Mouse (Mus musculus) intestine, postnatal 0 days (tissue): ENCODE measurements around the gene Rabggta. TPM values are rescaled to one million over a fixed set of nuclear protein-coding genes. Genes with fewer than 3 reads are reported as not detected.
A peak's percentile ranks its signal among the peaks of the same experiment; 100 is the strongest.
"Not testable (repeated sequence)": the region's sequence is repeated elsewhere in the genome, so short reads cannot be mapped to it uniquely, and the experiment has no call there.

Experiments used
- ATAC-seq: fragments of 200-750 bp; cut with Nextera tagmentation; 2 replicates; pipeline ENCODE4 v1.8.0; 2017; ENCODE audit warnings: mild to moderate bottlenecking, moderate TSS enrichment, moderate library complexity
- H3K27ac ChIP-seq: fragments of 300-500 bp; sonication (generic); 2 replicates; pipeline ENCODE4 v1.5.1; 2014; ENCODE audit warnings: mild to moderate bottlenecking, low read depth, low read length, moderate library complexity
- H3K27me3 ChIP-seq: fragments of 300-500 bp; sonication (generic); replicated peaks from 2 replicates; pipeline ENCODE4 v1.6.1; 2014; ENCODE audit warnings: low read length, mixed read lengths; ENCODE audit not compliant: control insufficient read depth, insufficient read depth
- H3K36me3 ChIP-seq: fragments of 300-500 bp; sonication (generic); 2 replicates; pipeline ENCODE4 v1.6.1; 2014; ENCODE audit warnings: mild to moderate bottlenecking, moderate library complexity; ENCODE audit not compliant: control insufficient read depth, insufficient read depth
- H3K4me1 ChIP-seq: fragments of 300-500 bp; sonication (generic); replicated peaks from 2 replicates; pipeline ENCODE4 v1.6.1; 2014; ENCODE audit warnings: antibody characterized with exemption, low read length, mixed read lengths; ENCODE audit not compliant: control insufficient read depth, insufficient read depth
- H3K4me2 ChIP-seq: fragments of 300-500 bp; sonication (generic); replicated peaks from 2 replicates; pipeline ENCODE4 v1.6.1; 2014; ENCODE audit warnings: low read depth, mild to moderate bottlenecking, moderate library complexity
- H3K4me3 ChIP-seq: fragments of 300-500 bp; sonication (generic); 2 replicates; pipeline ENCODE4 v1.5.1; 2014; ENCODE audit warnings: low read depth, low read length
- H3K9ac ChIP-seq: fragments of 300-500 bp; sonication (generic); 2 replicates; pipeline ENCODE4 v1.6.1; 2014; ENCODE audit warnings: mild to moderate bottlenecking, low read depth, low read length
- H3K9me3 ChIP-seq: fragments of 300-500 bp; sonication (generic); 2 replicates; pipeline ENCODE4 v1.6.1; 2016; ENCODE audit warnings: mixed run types; ENCODE audit not compliant: control insufficient read depth
- CTCF ChIP-seq: sonication (generic); IDR thresholded peaks from 2 replicates; pipeline ENCODE4 v1.5.1; 2016; ENCODE audit warnings: low read depth, mild to moderate bottlenecking, control low read depth, antibody characterized with exemption, moderate library complexity
- WGBS: fragments of 180-500 bp; shearing (Covaris S2); extraction: QIAGEN DNeasy Blood & Tissue Kit; methylation state at CpG from one replicate; pipeline ENCODE4 v1.1.7; 2014; 5-methylcytosine and 5-hydroxymethylcytosine counted together
- polyA plus RNA-seq: library from polyadenylated mRNA; unstranded; fragments of >200 nt; fragmentation: Nextera tagmentation; extraction: Ambion mirVana; gene quantifications from 2 replicates; pipeline ENCODE4 v1.2.1, GENCODE M21; 2015

Gene Rabggta
- polyA plus RNA-seq, 1 experiment from 2014 or later = 24.0 TPM

DNA sequence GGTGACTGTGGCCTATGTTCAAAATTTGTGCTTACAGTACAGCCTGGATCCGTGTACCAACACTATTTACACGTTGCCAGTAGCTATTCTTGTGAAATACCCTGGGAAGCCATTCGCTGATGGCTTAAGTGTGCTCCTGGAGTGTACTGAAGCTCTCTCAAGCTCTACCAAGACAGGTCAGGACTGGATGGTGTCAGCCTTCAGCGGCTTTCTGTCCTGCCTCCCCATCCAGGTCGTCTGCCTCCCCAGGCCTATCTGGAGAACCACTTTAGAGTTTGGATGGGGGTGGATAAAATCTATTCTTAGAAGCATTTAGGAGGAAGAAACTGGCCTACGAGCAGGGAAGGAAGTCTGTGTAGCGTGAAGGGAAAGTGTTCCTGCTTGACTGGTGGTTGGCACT, 41.1 kb upstream of the Rabggta start:
- H3K4me3 ChIP-seq = no peak overlapping the region
- no peaks in the 10 kb centered on the region for H3K9me3 ChIP-seq
- peaks cover 5% of the 10 kb centered on the region; the same call in 1 of the 2 replicates for H3K4me1 ChIP-seq
- H3K9ac ChIP-seq = no peak overlapping the region
- no peak for ATAC-seq
- no peak overlapping the region for H3K4me2 ChIP-seq
- H3K36me3 ChIP-seq = no peaks in the 10 kb centered on the region
- peaks cover 9% of the 10 kb centered on the region; the same call in 1 of the 2 replicates for H3K27me3 ChIP-seq
- 59% methylated on average over 7 of the region's 7 CpGs for WGBS
- H3K27ac ChIP-seq = no peak overlapping the region
- TF ChIP-seq CTCF = no peak

DNA sequence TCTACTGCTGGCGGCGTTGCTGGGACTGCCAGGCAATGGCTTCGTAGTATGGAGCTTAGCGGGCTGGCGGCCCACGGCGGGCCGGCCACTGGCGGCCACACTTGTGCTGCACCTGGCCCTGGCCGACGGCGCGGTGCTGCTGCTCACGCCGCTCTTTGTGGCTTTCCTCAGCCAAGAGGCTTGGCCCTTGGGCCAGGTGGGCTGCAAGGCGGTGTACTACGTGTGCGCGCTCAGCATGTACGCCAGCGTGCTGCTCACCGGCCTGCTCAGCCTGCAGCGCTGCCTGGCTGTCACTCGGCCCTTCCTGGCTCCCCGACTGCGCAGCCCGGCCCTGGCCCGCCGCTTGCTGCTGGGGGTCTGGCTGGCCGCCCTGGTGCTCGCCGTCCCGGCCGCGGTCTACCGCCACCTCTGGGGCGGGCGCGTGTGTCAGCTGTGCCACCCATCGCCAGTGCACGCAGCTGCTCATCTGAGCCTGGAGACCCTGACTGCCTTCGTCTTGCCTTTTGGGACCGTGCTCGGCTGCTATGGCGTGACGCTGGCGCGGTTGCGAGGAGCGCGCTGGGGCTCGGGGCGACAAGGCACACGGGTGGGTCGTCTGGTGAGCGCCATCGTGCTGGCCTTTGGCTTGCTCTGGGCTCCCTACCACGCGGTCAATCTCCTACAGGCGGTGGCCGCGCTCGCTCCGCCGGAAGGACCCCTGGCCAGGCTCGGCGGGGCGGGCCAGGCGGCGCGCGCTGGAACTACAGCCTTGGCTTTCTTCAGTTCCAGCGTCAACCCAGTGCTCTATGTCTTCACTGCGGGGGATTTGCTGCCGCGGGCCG, 40.1 kb upstream of the Rabggta start:
- peak overlapping the region; percentile 46 for H3K4me3 ChIP-seq
- H3K36me3 ChIP-seq = no peaks in the 10 kb centered on the region
- peak overlapping the region; percentile 50 for H3K9ac ChIP-seq
- H3K4me1 ChIP-seq = peaks cover 3% of the 10 kb centered on the region; the same call in 1 of the 2 replicates
- no peaks in the 10 kb centered on the region for H3K9me3 ChIP-seq
- peaks cover 9% of the 10 kb centered on the region; the same call in 1 of the 2 replicates for H3K27me3 ChIP-seq
- WGBS = 1% methylated on average over 69 of the region's 77 CpGs
- TF ChIP-seq CTCF = peak; percentile 52
- H3K4me2 ChIP-seq = peak overlapping the region; percentile 89
- no peak for ATAC-seq
- no peak overlapping the region for H3K27ac ChIP-seq

DNA sequence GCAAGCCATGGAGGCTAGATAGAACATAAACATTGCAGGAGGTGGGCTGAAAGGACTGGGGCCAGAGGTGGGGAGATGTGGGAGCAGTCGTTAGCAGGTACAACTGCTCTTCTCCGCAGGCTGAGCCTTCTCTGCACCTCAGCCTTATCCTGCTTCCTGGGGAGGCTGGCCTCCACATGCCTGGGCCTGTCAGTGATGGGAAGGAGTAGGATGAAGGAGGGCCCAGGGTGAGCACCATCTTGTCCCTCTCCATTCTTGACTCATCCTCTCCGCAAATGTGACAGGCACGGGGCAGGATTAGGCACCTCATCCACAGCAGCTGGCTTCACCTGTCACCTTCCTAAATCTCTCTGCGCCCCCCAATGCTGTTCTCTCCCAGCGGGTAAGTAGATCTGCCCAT, 39.1 kb upstream of the Rabggta start, which contains the start of gene Ltb4r2:
Gene Ltb4r2 (plus strand): TSS at position 266 of the 400 bp plus-strand sequence.
- H3K4me1 ChIP-seq = peaks cover 3% of the 10 kb centered on the region; the same call in 1 of the 2 replicates
- H3K4me2 ChIP-seq = peak within 1 kb of the TSS; percentile 89
- peaks cover 5% of the 10 kb centered on the region; the same call in 1 of the 2 replicates for H3K36me3 ChIP-seq
- WGBS = 86% methylated on average over 6 of the region's 6 CpGs
- H3K4me3 ChIP-seq = peak within 1 kb of the TSS; percentile 46
- no peaks in the 10 kb centered on the region for H3K9me3 ChIP-seq
- peaks cover 9% of the 10 kb centered on the region; the same call in 1 of the 2 replicates for H3K27me3 ChIP-seq
- no peak within 1 kb of the TSS for H3K27ac ChIP-seq
- H3K9ac ChIP-seq = peak within 1 kb of the TSS; percentile 50
- no peak for ATAC-seq
- no peak for TF ChIP-seq CTCF

DNA sequence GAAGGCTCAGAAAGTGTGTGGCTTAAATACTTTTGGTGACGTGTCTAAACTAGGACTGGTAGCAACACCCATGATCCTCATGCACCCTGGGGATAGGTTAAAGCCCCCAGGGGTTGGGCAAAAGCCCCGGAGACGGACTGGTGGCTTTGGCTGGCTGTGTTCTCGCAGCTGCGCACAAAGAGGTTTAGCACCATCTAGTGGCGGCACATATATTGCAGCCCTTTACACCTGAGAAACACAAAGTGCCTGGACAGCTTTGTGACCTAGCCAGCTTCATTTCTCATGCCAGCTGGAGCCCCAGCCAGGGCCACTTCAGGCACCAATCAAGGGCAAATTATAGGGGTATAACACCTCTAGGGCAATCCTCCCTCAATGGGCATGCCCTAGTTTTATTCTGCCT, 38.1 kb upstream of the Rabggta start:
- Histone ChIP-seq H3K36me3 (peaks cover 15% of the 10 kb centered on the region), H3K4me3 (peak overlapping the region; percentile 17; the same call in 1 of the 2 replicates), H3K27ac (peak overlapping the region; percentile 41; the same call in 1 of the 2 replicates), H3K4me2 (peak overlapping the region; percentile 59)
- not testable (repeated sequence) for H3K9me3 ChIP-seq, H3K9ac ChIP-seq, H3K4me1 ChIP-seq, H3K27me3 ChIP-seq, ATAC-seq
- TF ChIP-seq CTCF = peak; percentile 83
- WGBS = under 1% methylated on average over 5 of the region's 6 CpGs

DNA sequence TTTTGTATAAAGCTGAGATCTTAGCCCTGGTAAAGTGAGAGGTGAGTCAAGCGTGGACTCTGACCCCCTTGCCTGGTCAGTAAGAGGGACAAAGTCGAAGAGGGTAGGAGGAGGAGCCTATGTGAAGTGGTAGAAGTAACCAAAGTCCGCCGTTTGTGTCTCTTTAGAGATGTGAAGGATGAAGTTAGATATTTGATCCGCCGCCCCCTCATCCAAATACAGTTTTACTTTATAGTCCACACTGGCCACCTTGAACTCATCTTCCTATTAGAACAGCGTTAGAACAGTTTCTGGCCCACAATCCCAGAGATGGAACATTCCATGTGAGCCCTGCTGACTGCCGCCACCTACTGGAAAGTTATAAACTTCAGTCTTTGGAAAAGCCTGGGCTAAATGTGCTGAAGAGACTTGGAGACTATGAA, 36.3 kb upstream of the Rabggta start, which contains the start of gene Cideb:
Gene Cideb (minus strand): TSS at position 96 of the 422 bp plus-strand sequence.
- Histone ChIP-seq H3K27me3 (peaks cover 4% of the 10 kb centered on the region; the same call in 1 of the 2 replicates), H3K9ac (peak within 1 kb of the TSS; percentile 40), H3K4me3 (peak within 1 kb of the TSS; percentile 36), H3K27ac (peak within 1 kb of the TSS; percentile 91), H3K36me3 (peaks cover 33% of the 10 kb centered on the region), H3K9me3 (no peaks in the 10 kb centered on the region), H3K4me2 (peak within 1 kb of the TSS; percentile 59), H3K4me1 (peaks cover 3% of the 10 kb centered on the region; the same call in 1 of the 2 replicates)
- peak; percentile 89 for TF ChIP-seq CTCF
- 8% methylated on average over 8 of the region's 8 CpGs for WGBS
- peak; percentile 82 for ATAC-seq

DNA sequence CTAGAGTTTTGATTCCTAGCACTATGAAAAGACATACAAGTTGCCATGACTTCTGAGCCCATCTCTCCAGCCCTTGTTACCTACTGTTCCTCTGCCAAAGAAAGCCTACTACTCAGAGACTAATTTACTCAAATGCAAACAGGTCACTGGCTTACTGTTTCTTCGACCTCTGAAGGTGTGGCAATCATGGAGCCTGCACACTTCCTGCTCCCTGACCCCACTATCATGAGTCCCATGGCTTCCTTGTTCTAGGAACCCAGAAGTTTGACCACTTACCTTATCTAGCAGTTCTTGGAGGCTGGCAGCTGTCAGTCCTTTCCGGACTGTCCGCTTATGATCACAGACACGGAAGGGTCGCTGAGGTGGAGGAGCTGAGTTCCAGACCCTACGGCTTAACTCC, 35.5 kb upstream of the Rabggta start:
- Histone ChIP-seq H3K36me3 (peaks cover 41% of the 10 kb centered on the region), H3K27me3 (peaks cover 4% of the 10 kb centered on the region; the same call in 1 of the 2 replicates), H3K4me3 (peak overlapping the region; percentile 36), H3K9me3 (no peaks in the 10 kb centered on the region), H3K4me2 (peak overlapping the region; percentile 59), H3K27ac (peak overlapping the region; percentile 91), H3K9ac (peak overlapping the region; percentile 40), H3K4me1 (peaks cover 3% of the 10 kb centered on the region; the same call in 1 of the 2 replicates)
- TF ChIP-seq CTCF = no peak
- peak; percentile 40 for ATAC-seq
- WGBS = 37% methylated on average over 6 of the region's 6 CpGs
